Mouse (Mus musculus) kidney, postnatal 14 days (tissue): ENCODE measurements around the gene Slc8b1.

Experiments
- DNase-seq: peaks from one replicate; pipeline ENCODE4 v3.0.0; 2022; ENCODE audit warnings: mixed read lengths

The Slc8b1 gene

GRCm38 (mm10) chr5:120510982-120511642, at the start of gene Slc8b1:
TSS of gene Slc8b1 (plus strand) at chr5:120511168.
- peak; percentile 98 for DNase-seq

GRCm38 (mm10) chr5:120461902-120462301, 49.1 kb upstream of the Slc8b1 start:
- DNase-seq = no peak

GRCm38 (mm10) chr5:120464321-120464720, 46.6 kb upstream of the Slc8b1 start:
- DNase-seq = no peak

- DNase-seq = peak; percentile 30
Observed at GRCm38 (mm10) chr5:120465062-120465461, 45.9 kb upstream of the Slc8b1 start.

- no peak for DNase-seq
Observed at GRCm38 (mm10) chr5:120465860-120466259, 45.1 kb upstream of the Slc8b1 start.

- peak; percentile 62 for DNase-seq
Observed at GRCm38 (mm10) chr5:120467026-120467425, 43.9 kb upstream of the Slc8b1 start.

- DNase-seq = no peak
Observed at GRCm38 (mm10) chr5:120468336-120468735, 42.6 kb upstream of the Slc8b1 start.

GRCm38 (mm10) chr5:120468830-120469229, 42.1 kb upstream of the Slc8b1 start:
- no peak for DNase-seq

GRCm38 (mm10) chr5:120471538-120471937, 39.4 kb upstream of the Slc8b1 start:
- DNase-seq = no peak

- DNase-seq = no peak
Observed at GRCm38 (mm10) chr5:120472770-120473169, 38.2 kb upstream of the Slc8b1 start, which contains the start of gene Sdsl. TSS of gene Sdsl (minus strand) at chr5:120472810.

- DNase-seq = no peak
Observed at GRCm38 (mm10) chr5:120473361-120473760, 37.6 kb upstream of the Slc8b1 start.

- no peak for DNase-seq
Observed at GRCm38 (mm10) chr5:120475861-120476260, 35.1 kb upstream of the Slc8b1 start.

GRCm38 (mm10) chr5:120476296-120476695, 34.7 kb upstream of the Slc8b1 start, which contains the start of gene Sds:
TSS of gene Sds (plus strand) at chr5:120476526.
- DNase-seq = no peak

GRCm38 (mm10) chr5:120477993-120478392, 33.0 kb upstream of the Slc8b1 start:
- DNase-seq = no peak

- DNase-seq = no peak
Observed at GRCm38 (mm10) chr5:120479538-120479937, 31.4 kb upstream of the Slc8b1 start.

GRCm38 (mm10) chr5:120481205-120481604, 29.8 kb upstream of the Slc8b1 start:
- no peak for DNase-seq

GRCm38 (mm10) chr5:120483399-120483798, 27.6 kb upstream of the Slc8b1 start:
- no peak for DNase-seq

- no peak for DNase-seq
Observed at GRCm38 (mm10) chr5:120487844-120488243, 23.1 kb upstream of the Slc8b1 start.

GRCm38 (mm10) chr5:120490679-120491192, 20.2 kb upstream of the Slc8b1 start:
- DNase-seq = peak; percentile 64

- DNase-seq = no peak
Observed at GRCm38 (mm10) chr5:120492437-120492836, 18.5 kb upstream of the Slc8b1 start.

- DNase-seq = no peak
Observed at GRCm38 (mm10) chr5:120493440-120493839, 17.5 kb upstream of the Slc8b1 start.

GRCm38 (mm10) chr5:120493873-120494395, 17.0 kb upstream of the Slc8b1 start:
- no peak for DNase-seq

- DNase-seq = no peak
Observed at GRCm38 (mm10) chr5:120495064-120495702, 15.8 kb upstream of the Slc8b1 start.

- DNase-seq = no peak
Observed at GRCm38 (mm10) chr5:120495703-120496226, 15.2 kb upstream of the Slc8b1 start.
